Mouse (Mus musculus) thymus, adult 2 months (tissue): ENCODE measurements around the gene Rap1gap2.

Source experiments
- CTCF ChIP-seq: fragments of 200-500 bp; IDR thresholded peaks from 2 replicates; pipeline ENCODE4 v1.5.1; 2012; ENCODE audit warnings: mild to moderate bottlenecking, control low read depth, low read length, moderate library complexity, borderline replicate concordance; ENCODE audit not compliant: control insufficient read depth, poor library complexity, insufficient read depth; ENCODE audit errors: extremely low read depth
- POLR2A ChIP-seq: fragments of 200-500 bp; IDR thresholded peaks from 2 replicates; pipeline ENCODE4 v1.6.1; 2012; ENCODE audit warnings: mild to moderate bottlenecking, low read length, control low read depth, moderate library complexity; ENCODE audit not compliant: control insufficient read depth, poor library complexity, insufficient read depth; ENCODE audit errors: extremely low read depth

- TF ChIP-seq CTCF (no peak), POLR2A (no peak)
These were observed 83.2 kb downstream of the Rap1gap2 start for GRCm38 (mm10) chr11:74527555-74527954.
